In genomic region chrX:11131253-11131652, GRCm38 (mm10) we compare ENCODE assay signal across 17 mouse cellular contexts.
"Had no signal": no experiment of that assay in that cellular context is flagged by ENCODE, and none has a peak within 500 bp of the region (broad histone marks: within the 10 kb centered on the region; RNA-seq: fewer than 3 reads in every experiment).

No protein-coding gene starts in this region.

- H3K27me3 ChIP-seq: neural tube, embryonic 12.5 days; neural tube, embryonic 13.5 days; neural tube, embryonic 15.5 days; stomach, embryonic 15.5 days had no signal

- H3K9ac ChIP-seq: neural tube, embryonic 12.5 days; neural tube, embryonic 13.5 days; neural tube, embryonic 15.5 days; stomach, embryonic 15.5 days had no signal

- H3K9me3 ChIP-seq: neural tube, embryonic 12.5 days; neural tube, embryonic 13.5 days; neural tube, embryonic 15.5 days; stomach, embryonic 15.5 days had no signal

- H3K4me3 ChIP-seq: neural tube, embryonic 12.5 days; neural tube, embryonic 13.5 days; neural tube, embryonic 15.5 days; stomach, embryonic 15.5 days had no signal

- H3K4me1 ChIP-seq: neural tube, embryonic 12.5 days; neural tube, embryonic 13.5 days; neural tube, embryonic 15.5 days; stomach, embryonic 15.5 days had no signal

- DNase-seq: retina, postnatal 1 day; right cerebral cortex, adult 18-20 months; right cerebral cortex, postnatal 14 days; right cerebral cortex, postnatal 25 days; right cerebral cortex, postnatal 4 days; spleen, adult 18-20 months; thymus, adult 18-20 months; thymus, adult 2 months; thymus, postnatal 14 days; thymus, postnatal 25 days; thymus, postnatal 36 days; thymus, postnatal 4 days had no signal

- H3K27ac ChIP-seq: neural tube, embryonic 12.5 days; neural tube, embryonic 13.5 days; neural tube, embryonic 15.5 days; stomach, embryonic 15.5 days; stomach, postnatal 0 days had no signal

- H3K4me2 ChIP-seq: neural tube, embryonic 12.5 days; neural tube, embryonic 13.5 days; neural tube, embryonic 15.5 days; stomach, embryonic 15.5 days had no signal

- H3K36me3 ChIP-seq: neural tube, embryonic 12.5 days; neural tube, embryonic 13.5 days; neural tube, embryonic 15.5 days; stomach, embryonic 15.5 days had no signal
